Mouse (Mus musculus) lung, embryonic 15.5 days (tissue): ENCODE results near the gene Trim60. TPM values are rescaled to one million over a fixed set of nuclear protein-coding genes. Genes with fewer than 3 reads are reported as not detected.
"Not testable (repeated sequence)": the region's sequence is repeated elsewhere in the genome, so short reads cannot be mapped to it uniquely, and the experiment has no call there.

Experiments used
- ATAC-seq: fragments of 200-750 bp; cut with Nextera tagmentation; 2 replicates; pipeline ENCODE4 v1.8.0; 2017; ENCODE audit warnings: moderate number of reproducible peaks, borderline replicate concordance; ENCODE audit not compliant: low FRiP score, low TSS enrichment; ENCODE audit errors: extremely low read depth
- H3K27ac ChIP-seq: fragments of 300-500 bp; sonication (generic); 2 replicates; pipeline ENCODE4 v1.5.1; 2015; ENCODE audit warnings: moderate library complexity, mild to moderate bottlenecking, inconsistent platforms
- H3K27me3 ChIP-seq: fragments of 300-500 bp; sonication (generic); 2 replicates; pipeline ENCODE4 v1.6.1; 2015; ENCODE audit warnings: inconsistent platforms
- H3K36me3 ChIP-seq: fragments of 300-500 bp; sonication (generic); 2 replicates; pipeline ENCODE4 v1.6.1; 2015; ENCODE audit warnings: inconsistent platforms
- H3K4me1 ChIP-seq: fragments of 300-500 bp; sonication (generic); 2 replicates; pipeline ENCODE4 v1.6.1; 2015; ENCODE audit warnings: inconsistent platforms
- H3K4me2 ChIP-seq: fragments of 300-500 bp; sonication (generic); 2 replicates; pipeline ENCODE4 v1.6.1; 2015; ENCODE audit warnings: inconsistent platforms, mild to moderate bottlenecking, moderate library complexity
- H3K4me3 ChIP-seq: fragments of 300-500 bp; sonication (generic); 2 replicates; pipeline ENCODE4 v1.5.1; 2015; ENCODE audit warnings: mild to moderate bottlenecking, inconsistent platforms
- H3K9ac ChIP-seq: fragments of 300-500 bp; sonication (generic); 2 replicates; pipeline ENCODE4 v1.6.1; 2015; ENCODE audit warnings: inconsistent platforms
- H3K9me3 ChIP-seq: fragments of 300-500 bp; sonication (generic); 2 replicates; pipeline ENCODE4 v1.6.1; 2016; ENCODE audit warnings: inconsistent platforms
- WGBS: fragments of 180-500 bp; shearing (Covaris S2); methylation state at CpG from one replicate; pipeline ENCODE4 v1.1.7; 2015; 5-methylcytosine and 5-hydroxymethylcytosine counted together
- polyA plus RNA-seq: library from polyadenylated mRNA; unstranded; fragments of >200 nt; fragmentation: Nextera tagmentation; extraction: Ambion mirVana; gene quantifications from 2 replicates; pipeline ENCODE4 v1.2.1, GENCODE M21; 2015

Gene Trim60
- polyA plus RNA-seq, 1 experiment from 2014 or later: not detected

GRCm38 (mm10) chr8:65037117-65037533, 18.7 kb upstream of the Trim60 start, which contains the start of gene Apela:
Gene Apela, minus strand, starts transcription at chr8:65037336.
- Histone ChIP-seq H3K9ac (peak within 1 kb of the TSS; percentile 27; the same call in 1 of the 2 replicates), H3K9me3 (no peaks in the 10 kb centered on the region), H3K4me3 (peak within 1 kb of the TSS; percentile 32), H3K4me1 (peaks cover 9% of the 10 kb centered on the region; the same call in 1 of the 2 replicates), H3K36me3 (no peaks in the 10 kb centered on the region), H3K4me2 (peak within 1 kb of the TSS; percentile 63), H3K27ac (no peak within 1 kb of the TSS), H3K27me3 (no peaks in the 10 kb centered on the region)
- under 1% methylated on average over 8 of the region's 8 CpGs for WGBS
- ATAC-seq: peak; percentile 83; the same call in 1 of the 2 replicates

- no peak overlapping the region for H3K4me2 ChIP-seq
- no peaks in the 10 kb centered on the region for H3K9me3 ChIP-seq
These were observed 15.8 kb upstream of the Trim60 start for GRCm38 (mm10) chr8:65034136-65034535.

GRCm38 (mm10) chr8:65033056-65033455, 14.7 kb upstream of the Trim60 start:
- no peak overlapping the region for H3K9ac ChIP-seq
- no peaks in the 10 kb centered on the region for H3K9me3 ChIP-seq
- no peak overlapping the region for H3K4me2 ChIP-seq
- WGBS: 68% methylated on average over 13 of the region's 13 CpGs
- no peak for ATAC-seq
- no peaks in the 10 kb centered on the region for H3K36me3 ChIP-seq
- no peak overlapping the region for H3K4me3 ChIP-seq
- H3K27ac ChIP-seq: no peak overlapping the region
- H3K27me3 ChIP-seq: no peaks in the 10 kb centered on the region
- peaks cover 9% of the 10 kb centered on the region; the same call in 1 of the 2 replicates for H3K4me1 ChIP-seq

More at GRCm38 (mm10) chr8:65034136-65034535, 15.8 kb upstream of the Trim60 start:
- 60% methylated on average over 2 of the region's 2 CpGs for WGBS
- Histone ChIP-seq H3K9ac (no peak overlapping the region), H3K4me1 (peaks cover 9% of the 10 kb centered on the region; the same call in 1 of the 2 replicates), H3K4me3 (no peak overlapping the region), H3K36me3 (no peaks in the 10 kb centered on the region), H3K27me3 (no peaks in the 10 kb centered on the region), H3K27ac (no peak overlapping the region)
- ATAC-seq: no peak

GRCm38 (mm10) chr8:65032107-65032506, 13.7 kb upstream of the Trim60 start:
- Histone ChIP-seq H3K9ac (no peak overlapping the region), H3K27me3 (no peaks in the 10 kb centered on the region), H3K4me3 (no peak overlapping the region), H3K36me3 (no peaks in the 10 kb centered on the region), H3K4me2 (no peak overlapping the region), H3K4me1 (0 out of 2 replicates have a peak, but pooled peaks cover 6% of the 10 kb centered on the region), H3K9me3 (no peaks in the 10 kb centered on the region), H3K27ac (no peak overlapping the region)
- ATAC-seq: no peak
- 96% methylated on average over 1 of the region's 1 CpGs for WGBS

- Histone ChIP-seq H3K4me3 (no peak overlapping the region), H3K9ac (no peak overlapping the region), H3K9me3 (no peaks in the 10 kb centered on the region), H3K4me2 (no peak overlapping the region), H3K27ac (no peak overlapping the region), H3K4me1 (0 out of 2 replicates have a peak, but pooled peaks cover 6% of the 10 kb centered on the region), H3K27me3 (no peaks in the 10 kb centered on the region), H3K36me3 (no peaks in the 10 kb centered on the region)
- 66% methylated on average over 4 of the region's 4 CpGs for WGBS
- no peak for ATAC-seq
These were observed 12.5 kb upstream of the Trim60 start for GRCm38 (mm10) chr8:65030735-65031485.

- H3K9me3 ChIP-seq: no peaks in the 10 kb centered on the region
- H3K27me3 ChIP-seq: no peaks in the 10 kb centered on the region
- H3K4me2 ChIP-seq: no peak overlapping the region
- H3K4me1 ChIP-seq: no peaks in the 10 kb centered on the region
- H3K9ac ChIP-seq: no peak overlapping the region
- no peak for ATAC-seq
- H3K27ac ChIP-seq: no peak overlapping the region
- WGBS: 76% methylated on average over 4 of the region's 4 CpGs
- no peaks in the 10 kb centered on the region for H3K36me3 ChIP-seq
- H3K4me3 ChIP-seq: no peak overlapping the region
These were observed 11.4 kb upstream of the Trim60 start for GRCm38 (mm10) chr8:65029776-65030175.

GRCm38 (mm10) chr8:65028959-65029686, 10.7 kb upstream of the Trim60 start:
- no peak overlapping the region for H3K27ac ChIP-seq

GRCm38 (mm10) chr8:65022485-65022884, 4.1 kb upstream of the Trim60 start:
- no peaks in the 10 kb centered on the region for H3K9me3 ChIP-seq
- ATAC-seq: no peak

More at GRCm38 (mm10) chr8:65028959-65029686, 10.7 kb upstream of the Trim60 start:
- H3K4me3 ChIP-seq: no peak overlapping the region
- no peaks in the 10 kb centered on the region for H3K27me3 ChIP-seq
- ATAC-seq: no peak
- 72% methylated on average over 12 of the region's 12 CpGs for WGBS
- no peak overlapping the region for H3K4me2 ChIP-seq
- no peak overlapping the region for H3K9ac ChIP-seq
- H3K9me3 ChIP-seq: no peaks in the 10 kb centered on the region
- H3K4me1 ChIP-seq: no peaks in the 10 kb centered on the region
- no peaks in the 10 kb centered on the region for H3K36me3 ChIP-seq

GRCm38 (mm10) chr8:65007616-65008015, 10.8 kb downstream of the Trim60 start:
- H3K9me3 ChIP-seq, H3K27ac ChIP-seq, H3K4me1 ChIP-seq, H3K27me3 ChIP-seq, H3K36me3 ChIP-seq, H3K4me2 ChIP-seq, H3K9ac ChIP-seq, ATAC-seq, H3K4me3 ChIP-seq: not testable (repeated sequence)
- 76% methylated on average over 6 of the region's 6 CpGs for whole genome bisulfite sequencing

More at GRCm38 (mm10) chr8:65022485-65022884, 4.1 kb upstream of the Trim60 start:
- WGBS: 48% methylated on average over 8 of the region's 8 CpGs
- H3K4me3 ChIP-seq: no peak overlapping the region
- no peak overlapping the region for H3K27ac ChIP-seq
- no peak overlapping the region for H3K9ac ChIP-seq
- H3K36me3 ChIP-seq: no peaks in the 10 kb centered on the region
- H3K4me2 ChIP-seq: no peak overlapping the region
- no peaks in the 10 kb centered on the region for H3K4me1 ChIP-seq
- no peaks in the 10 kb centered on the region for H3K27me3 ChIP-seq

- Histone ChIP-seq H3K9me3 (no peaks in the 10 kb centered on the region), H3K4me1 (no peaks in the 10 kb centered on the region), H3K27me3 (no peaks in the 10 kb centered on the region), H3K4me3 (no peak overlapping the region), H3K4me2 (no peak overlapping the region), H3K36me3 (no peaks in the 10 kb centered on the region), H3K27ac (no peak overlapping the region), H3K9ac (no peak overlapping the region)
- 84% methylated on average over 4 of the region's 4 CpGs for WGBS
- ATAC-seq: no peak
These were observed 19.5 kb downstream of the Trim60 start for GRCm38 (mm10) chr8:64998806-64999365.

GRCm38 (mm10) chr8:64987731-64988130, 30.7 kb downstream of the Trim60 start, which contains the start of gene Trim75:
Gene Trim75, minus strand, starts transcription at chr8:64987831.
- Histone ChIP-seq H3K27me3 (no peaks in the 10 kb centered on the region), H3K4me1 (no peaks in the 10 kb centered on the region), H3K4me2 (no peak within 1 kb of the TSS), H3K9me3 (no peaks in the 10 kb centered on the region), H3K4me3 (no peak within 1 kb of the TSS), H3K9ac (no peak within 1 kb of the TSS), H3K36me3 (no peaks in the 10 kb centered on the region), H3K27ac (no peak within 1 kb of the TSS)
- ATAC-seq: no peak
- WGBS: 82% methylated on average over 4 of the region's 4 CpGs
